9 mouse cellular contexts compared by ENCODE assay signal in the genomic region with DNA sequence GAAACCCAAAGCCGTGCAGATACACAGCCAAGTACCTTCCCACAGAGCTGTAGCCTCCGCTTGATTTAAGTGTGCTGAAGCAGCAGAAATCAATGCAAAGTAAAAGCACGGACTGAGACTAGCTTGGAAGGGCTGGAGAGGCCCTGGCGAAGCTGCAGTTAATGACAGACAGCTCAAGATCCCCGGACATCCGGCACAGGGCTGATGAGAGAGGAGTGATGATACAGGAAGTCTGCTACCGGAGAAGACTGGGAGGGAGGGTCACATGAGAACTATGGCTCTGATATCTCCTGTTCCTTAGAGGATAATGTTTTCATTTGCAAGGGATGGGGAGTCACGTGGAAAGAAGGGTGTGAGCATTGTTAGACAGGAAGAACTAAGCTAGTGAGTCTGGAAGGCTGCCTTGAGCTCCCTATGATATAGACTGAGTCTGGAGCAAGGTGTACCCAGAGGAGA. TPM values are rescaled to one million over a fixed set of nuclear protein-coding genes. Genes with fewer than 3 reads are reported as not detected.
DNase-seq lines count a peak whose midpoint lies in the region; ATAC-seq lines count a peak whose summit lies in the region.
"Had no signal": no experiment of that assay in that cellular context is flagged by ENCODE, and none has a peak within 500 bp of the region (broad histone marks: within the 10 kb centered on the region; RNA-seq: fewer than 3 reads in every experiment).

No protein-coding gene starts in this region.

- peaks cover 6% of the 10 kb centered on the region; the same call in 1 of the 2 replicates for H3K4me1 ChIP-seq in forebrain, embryonic 11.5 days (replicated peaks; ENCODE audit: control insufficient read depth, insufficient read depth, low read length)
- 0 out of 2 replicates have a peak, but pooled peaks cover 7% of the 10 kb centered on the region for H3K4me1 ChIP-seq in midbrain, embryonic 14.5 days (ENCODE audit: control insufficient read depth, insufficient read depth, low read length)

- H3K9me3 ChIP-seq in forebrain, embryonic 11.5 days (ENCODE audit: control insufficient read depth, low read length), result no peaks in the 10 kb centered on the region
- H3K9me3 ChIP-seq in midbrain, embryonic 14.5 days (ENCODE audit: control insufficient read depth, low read length), result no peaks in the 10 kb centered on the region

- no peaks in the 10 kb centered on the region for H3K27me3 ChIP-seq in forebrain, embryonic 11.5 days (ENCODE audit: control insufficient read depth, insufficient read depth, low read length)
- no peaks in the 10 kb centered on the region for H3K27me3 ChIP-seq in midbrain, embryonic 14.5 days (ENCODE audit: control insufficient read depth, insufficient read depth, low read length)

- H3K4me3 ChIP-seq in forebrain, embryonic 11.5 days (ENCODE audit: low read depth, low read length), result no peak overlapping the region
- no peak overlapping the region for H3K4me3 ChIP-seq in midbrain, embryonic 14.5 days (replicated peaks; ENCODE audit: low read depth, low read length)

- no peak overlapping the region; the same call in 1 of the 2 replicates for H3K27ac ChIP-seq in forebrain, embryonic 11.5 days (ENCODE audit: low read depth, low read length)
- H3K27ac ChIP-seq in midbrain, embryonic 14.5 days (replicated peaks; ENCODE audit: low read depth, low read length), result 0 out of 2 replicates have a peak overlapping the region, but pooled peaks have one; percentile 45

- 0 out of 2 replicates have a peak, but pooled peaks have one; percentile 42 for ATAC-seq in forebrain, embryonic 11.5 days (replicated peaks; ENCODE audit: low FRiP score)
- ATAC-seq in midbrain, embryonic 14.5 days (ENCODE audit: low FRiP score, low TSS enrichment), result peak; percentile 63; the same call in 1 of the 2 replicates
- ATAC-seq in erythroblast, adult 5-6 weeks (replicated peaks; ENCODE audit: low FRiP score, poor library complexity, severe bottlenecking), result no peak

- H3K36me3 ChIP-seq in forebrain, embryonic 11.5 days (ENCODE audit: control insufficient read depth, insufficient read depth, low read length), result no peaks in the 10 kb centered on the region
- no peaks in the 10 kb centered on the region for H3K36me3 ChIP-seq in midbrain, embryonic 14.5 days (ENCODE audit: control insufficient read depth, insufficient read depth, low read length)

- peak overlapping the region; percentile 3; the same call in 1 of the 2 replicates for H3K4me2 ChIP-seq in forebrain, embryonic 11.5 days (ENCODE audit: low read depth, low read length, severe bottlenecking)
- H3K4me2 ChIP-seq in midbrain, embryonic 14.5 days (ENCODE audit: low read length), result peak overlapping the region; percentile 31

- WGBS in forebrain, embryonic 11.5 days, result 34% methylated on average over 8 of the region's 8 CpGs
- WGBS in midbrain, embryonic 14.5 days, result 25% methylated on average over 8 of the region's 8 CpGs

- peak; percentile 24 for DNase-seq in embryo, embryonic 9.5 days (ENCODE audit: extremely low spot score)
- DNase-seq in forebrain, embryonic 11.5 days (ENCODE audit: low spot score), result peak; percentile 48
- DNase-seq in heart, postnatal 10 days, result peak; percentile 40 to 49
- DNase-seq in kidney, postnatal 36 days, result peak; percentile 29 to 42
- DNase-seq in midbrain, embryonic 14.5 days, result peak; percentile 61
- no peak for DNase-seq in thymus, postnatal 4 days
- no peak for DNase-seq in thymus, postnatal 0 days (ENCODE audit: low spot score)

- intact Hi-C loops in heart, postnatal 10 days (cut with DNase I), result no loop called here

- peak overlapping the region; percentile 16; the same call in 1 of the 2 replicates for H3K9ac ChIP-seq in forebrain, embryonic 11.5 days (ENCODE audit: low read length)
- H3K9ac ChIP-seq in midbrain, embryonic 14.5 days (replicated peaks; ENCODE audit: low read length), result no peak overlapping the region; the same call in 1 of the 2 replicates

RNA-seq across cellular contexts. Expression of a gene that starts 13.1 kb away (rescaled TPM):
- polyA plus RNA-seq in forebrain, embryonic 11.5 days (2014; fragmentation: Nextera tagmentation; extraction: Ambion mirVana), result 2.9 and 3.3 TPM in 2 replicates
- total RNA-seq in heart, postnatal 10 days (2021), result 1 to 10 TPM; 2.9 to 9.4 TPM
- 18.7 and 25.2 TPM in 2 replicates for polyA plus RNA-seq in midbrain, embryonic 14.5 days (2014; fragmentation: Nextera tagmentation; extraction: Ambion mirVana)
- polyA plus RNA-seq in thymus, postnatal 0 days (2015; fragmentation: Nextera tagmentation; extraction: Ambion mirVana), result 8.2 and 8.6 TPM in 2 replicates
- total RNA-seq in erythroblast, adult 5-6 weeks (2015; ENCODE audit: low replicate concordance), result 11.5 and 12.1 TPM in 2 replicates
- total RNA-seq in erythroblast, adult 5-6 weeks (2017; ENCODE audit: low replicate concordance), result 7.0 and 7.8 TPM in 2 replicates

RNA-seq across cellular contexts. Expression of a gene that starts 37.6 kb away (rescaled TPM):
- 0.35 TPM in 1 of 2 replicates, not detected in the other for polyA plus RNA-seq in forebrain, embryonic 11.5 days (2014; fragmentation: Nextera tagmentation; extraction: Ambion mirVana)
- not detected for total RNA-seq in heart, postnatal 10 days (2021)
- 0.16 and 0.43 TPM in 2 replicates for polyA plus RNA-seq in midbrain, embryonic 14.5 days (2014; fragmentation: Nextera tagmentation; extraction: Ambion mirVana)
- 0.10 and 0.15 TPM in 2 replicates for polyA plus RNA-seq in thymus, postnatal 0 days (2015; fragmentation: Nextera tagmentation; extraction: Ambion mirVana)
- not detected in 2 replicates for total RNA-seq in erythroblast, adult 5-6 weeks (2015; ENCODE audit: low replicate concordance)
- total RNA-seq in erythroblast, adult 5-6 weeks (2017; ENCODE audit: low replicate concordance), result 0.56 TPM in 1 of 2 replicates, not detected in the other
- total RNA-seq: adrenal gland, postnatal 36 days had no signal

RNA-seq across cellular contexts. Expression of a gene that starts 49.1 kb away (rescaled TPM):
- 0.04 and 0.19 TPM in 2 replicates for polyA plus RNA-seq in forebrain, embryonic 11.5 days (2014; fragmentation: Nextera tagmentation; extraction: Ambion mirVana)
- total RNA-seq in heart, postnatal 10 days (2021), result under 1 TPM in 1 of 2 experiments, not detected in 1; 0.05 TPM
- polyA plus RNA-seq in midbrain, embryonic 14.5 days (2014; fragmentation: Nextera tagmentation; extraction: Ambion mirVana), result 0.78 and 0.92 TPM in 2 replicates
- not detected in 2 replicates for polyA plus RNA-seq in thymus, postnatal 0 days (2015; fragmentation: Nextera tagmentation; extraction: Ambion mirVana)
- not detected in 2 replicates for total RNA-seq in erythroblast, adult 5-6 weeks (2015; ENCODE audit: low replicate concordance)
- not detected in 2 replicates for total RNA-seq in erythroblast, adult 5-6 weeks (2017; ENCODE audit: low replicate concordance)
- total RNA-seq: adrenal gland, postnatal 36 days had no signal

Comparison
In these comparisons a context has a peak if more than half of its experiments do, and no peak if none do; other contexts are left out.
1. DNase-seq: peak in embryo, embryonic 9.5 days (single experiment), forebrain, embryonic 11.5 days (single experiment), heart, postnatal 10 days (2 of 2), kidney, postnatal 36 days (2 of 2) and midbrain, embryonic 14.5 days (single experiment); none in thymus, postnatal 4 days (single experiment) and thymus, postnatal 0 days (single experiment).